In the genomic region with DNA sequence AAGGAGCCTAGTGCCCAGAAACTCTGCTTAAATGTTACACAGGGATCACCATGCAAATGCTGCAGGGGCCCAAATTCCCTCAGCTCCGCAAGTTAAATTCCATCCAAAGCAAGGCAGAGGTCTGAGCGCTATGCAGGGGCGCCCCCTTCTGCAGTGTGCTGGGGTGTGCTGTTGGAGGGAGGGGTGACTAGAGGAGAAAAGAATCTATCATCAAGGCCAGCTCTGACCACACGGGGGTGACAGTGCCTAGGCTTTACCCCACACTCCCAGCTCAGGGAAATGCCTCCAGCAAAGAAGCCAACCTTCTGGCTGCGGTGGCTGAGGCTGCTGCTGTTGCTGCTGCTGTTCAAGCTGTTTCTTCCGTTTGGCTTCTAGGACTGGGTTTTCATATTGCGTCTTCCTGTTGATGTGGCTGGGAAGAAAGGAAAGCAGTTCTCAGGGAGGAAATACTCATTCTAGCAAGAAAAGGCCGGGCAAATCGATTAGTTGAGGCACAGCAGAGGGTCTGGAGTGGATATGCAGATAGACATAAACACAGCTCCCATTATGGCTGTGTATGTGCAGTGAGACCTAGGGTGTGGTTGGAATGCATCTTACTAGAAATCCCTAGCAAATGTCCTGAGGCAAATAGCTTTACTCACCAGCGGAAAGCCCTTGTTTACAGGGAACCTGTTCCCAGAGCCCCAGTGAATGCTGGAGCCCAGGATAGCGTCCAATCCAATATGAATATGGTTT, we compare ENCODE assay signal across 8 mouse cellular contexts.
DNase-seq lines count a peak whose midpoint lies in the region; ATAC-seq and TF ChIP-seq lines count a peak whose summit lies in the region.

No protein-coding gene starts in this region.

- no peak for TF ChIP-seq POLR2A in ES-Bruce4 (IDR thresholded peaks at IDR 0.05; ENCODE audit: insufficient read depth, low read length)

- H3K36me3 ChIP-seq in ES-Bruce4 (ENCODE audit: control insufficient read depth, insufficient read depth, low read length, poor library complexity, severe bottlenecking): no peaks in the 10 kb centered on the region
- peaks cover 31% of the 10 kb centered on the region for H3K36me3 ChIP-seq in forebrain, embryonic 14.5 days (ENCODE audit: control insufficient read depth, insufficient read depth, low read length)
- peaks cover 8% of the 10 kb centered on the region; the same call in 1 of the 2 replicates for H3K36me3 ChIP-seq in heart, postnatal 0 days (replicated peaks; ENCODE audit: control insufficient read depth, insufficient read depth, low read length)
- no peaks in the 10 kb centered on the region for H3K36me3 ChIP-seq in liver, embryonic 12.5 days
- peaks cover 13% of the 10 kb centered on the region; the same call in 1 of the 2 replicates for H3K36me3 ChIP-seq in neural tube, embryonic 13.5 days

- 38% methylated on average over 11 of the region's 11 CpGs for WGBS in forebrain, embryonic 14.5 days
- 28% methylated on average over 11 of the region's 11 CpGs for WGBS in heart, postnatal 0 days
- WGBS in liver, embryonic 12.5 days (ENCODE audit: insufficient replicate concordance): 23% methylated on average over 11 of the region's 11 CpGs
- WGBS in neural tube, embryonic 13.5 days: 24% methylated on average over 11 of the region's 11 CpGs

- peak; percentile 85 for TF ChIP-seq EP300 in ES-Bruce4 (IDR thresholded peaks at IDR 0.05; ENCODE audit: insufficient read depth, low read depth, low read length)
- TF ChIP-seq EP300 in heart, postnatal 0 days (IDR thresholded peaks at IDR 0.05; ENCODE audit: low read depth): no peak

- DNase-seq in forebrain, embryonic 14.5 days (ENCODE audit: low spot score): peak; percentile 90
- peak; percentile 92 for DNase-seq in heart, postnatal 0 days (ENCODE audit: low spot score)
- peak; percentile 78 to 88 for DNase-seq in kidney, postnatal 36 days
- DNase-seq in thymus, postnatal 0 days (ENCODE audit: low spot score): peak; percentile 50

- no peak overlapping the region for H3K9ac ChIP-seq in ES-Bruce4 (ENCODE audit: low read depth, poor library complexity, severe bottlenecking)
- no peak overlapping the region for H3K9ac ChIP-seq in forebrain, embryonic 14.5 days (ENCODE audit: low read length)
- H3K9ac ChIP-seq in heart, postnatal 0 days (replicated peaks; ENCODE audit: low read depth, low read length): no peak overlapping the region
- H3K9ac ChIP-seq in liver, embryonic 12.5 days: no peak overlapping the region
- H3K9ac ChIP-seq in neural tube, embryonic 13.5 days: no peak overlapping the region

- no peaks in the 10 kb centered on the region for H3K9me3 ChIP-seq in ES-Bruce4 (replicated peaks; ENCODE audit: control insufficient read depth, insufficient read depth, low read length, poor library complexity, severe bottlenecking)
- no peaks in the 10 kb centered on the region for H3K9me3 ChIP-seq in forebrain, embryonic 14.5 days (replicated peaks; ENCODE audit: control insufficient read depth, low read length)
- H3K9me3 ChIP-seq in heart, postnatal 0 days (replicated peaks; ENCODE audit: control insufficient read depth, low read length): no peaks in the 10 kb centered on the region
- H3K9me3 ChIP-seq in liver, embryonic 12.5 days (replicated peaks): no peaks in the 10 kb centered on the region
- H3K9me3 ChIP-seq in neural tube, embryonic 13.5 days: no peaks in the 10 kb centered on the region

- peak overlapping the region; percentile 39 for H3K27ac ChIP-seq in ES-Bruce4 (ENCODE audit: insufficient read depth, low read length)
- H3K27ac ChIP-seq in forebrain, embryonic 14.5 days (ENCODE audit: low read depth, low read length): peak overlapping the region; percentile 53; the same call in 1 of the 2 replicates
- H3K27ac ChIP-seq in heart, postnatal 0 days (ENCODE audit: low read depth): peak overlapping the region; percentile 60
- no peak overlapping the region for H3K27ac ChIP-seq in liver, embryonic 12.5 days
- peak overlapping the region; percentile 75 for H3K27ac ChIP-seq in neural tube, embryonic 13.5 days (replicated peaks)

- no peaks in the 10 kb centered on the region for H3K4me1 ChIP-seq in ES-Bruce4 (ENCODE audit: control insufficient read depth, insufficient read depth, low read length)
- H3K4me1 ChIP-seq in forebrain, embryonic 14.5 days (ENCODE audit: control insufficient read depth, insufficient read depth, low read length): no peaks in the 10 kb centered on the region
- 0 out of 2 replicates have a peak, but pooled peaks cover under 1% of the 10 kb centered on the region for H3K4me1 ChIP-seq in heart, postnatal 0 days (ENCODE audit: control insufficient read depth, insufficient read depth)
- H3K4me1 ChIP-seq in liver, embryonic 12.5 days: no peaks in the 10 kb centered on the region
- peaks cover 12% of the 10 kb centered on the region for H3K4me1 ChIP-seq in neural tube, embryonic 13.5 days (replicated peaks)

- peak; percentile 97 for ATAC-seq in cerebellum, adult (ENCODE audit: insufficient number of reproducible peaks, low FRiP score, low TSS enrichment)
- peak; percentile 96 for ATAC-seq in forebrain, embryonic 14.5 days
- ATAC-seq in heart, postnatal 0 days (ENCODE audit: insufficient read depth, low read depth): peak; percentile 96
- peak; percentile 47; the same call in 1 of the 2 replicates for ATAC-seq in liver, embryonic 12.5 days
- peak; percentile 99 for ATAC-seq in neural tube, embryonic 13.5 days (ENCODE audit: low read depth)

- H3K27me3 ChIP-seq in ES-Bruce4 (ENCODE audit: control insufficient read depth, insufficient read depth, low read length, poor library complexity, severe bottlenecking): no peaks in the 10 kb centered on the region
- no peaks in the 10 kb centered on the region for H3K27me3 ChIP-seq in forebrain, embryonic 14.5 days (replicated peaks; ENCODE audit: control insufficient read depth, insufficient read depth, low read length)
- H3K27me3 ChIP-seq in heart, postnatal 0 days (ENCODE audit: control insufficient read depth, insufficient read depth, low read length): no peaks in the 10 kb centered on the region
- H3K27me3 ChIP-seq in liver, embryonic 12.5 days (replicated peaks): no peaks in the 10 kb centered on the region
- H3K27me3 ChIP-seq in neural tube, embryonic 13.5 days: no peaks in the 10 kb centered on the region

- TF ChIP-seq CTCF in ES-Bruce4 (IDR thresholded peaks at IDR 0.05; ENCODE audit: low read depth, low read length): peak; percentile 98
- TF ChIP-seq CTCF in heart, postnatal 0 days (IDR thresholded peaks at IDR 0.05; ENCODE audit: low read depth): peak; percentile 92

- H3K4me3 ChIP-seq in ES-Bruce4 (ENCODE audit: low read depth, low read length): no peak overlapping the region
- no peak overlapping the region for H3K4me3 ChIP-seq in forebrain, embryonic 14.5 days (ENCODE audit: low read depth, low read length)
- H3K4me3 ChIP-seq in heart, postnatal 0 days (ENCODE audit: low read depth, low read length): no peak overlapping the region
- no peak overlapping the region for H3K4me3 ChIP-seq in liver, embryonic 12.5 days
- H3K4me3 ChIP-seq in neural tube, embryonic 13.5 days: no peak overlapping the region

- H3K4me2 ChIP-seq in forebrain, embryonic 14.5 days (ENCODE audit: low read length): no peak overlapping the region
- no peak overlapping the region for H3K4me2 ChIP-seq in heart, postnatal 0 days (ENCODE audit: low read depth, low read length)
- H3K4me2 ChIP-seq in liver, embryonic 12.5 days: no peak overlapping the region
- H3K4me2 ChIP-seq in neural tube, embryonic 13.5 days: no peak overlapping the region

Comparison
In these comparisons a context has a peak if more than half of its experiments do, and no peak if none do; other contexts are left out.
1. ATAC-seq: peak in every context shown above with its lines; median percentile 99 in neural tube, embryonic 13.5 days; 97 in cerebellum, adult; 96 in forebrain, embryonic 14.5 days; 96 in heart, postnatal 0 days; 47 in liver, embryonic 12.5 days.